Mouse (Mus musculus) liver, embryonic 13.5 days (tissue): Measurements from ENCODE around the gene Trem1. TPM values are rescaled to one million over a fixed set of nuclear protein-coding genes. Genes with fewer than 3 reads are reported as not detected.

ENCODE experiments used
- ATAC-seq: fragments of 200-750 bp; cut with Nextera tagmentation; 2 replicates; pipeline ENCODE4 v1.8.0; 2017; ENCODE audit warnings: low read depth, mild to moderate bottlenecking, moderate number of reproducible peaks, moderate library complexity
- DNase-seq: peaks from one replicate; pipeline ENCODE4 v3.0.0; 2022
- H3K27ac ChIP-seq: fragments of 300-500 bp; sonication (generic); 2 replicates; pipeline ENCODE4 v1.5.1; 2015; ENCODE audit warnings: moderate library complexity, mild to moderate bottlenecking, inconsistent platforms
- H3K27me3 ChIP-seq: fragments of 300-500 bp; sonication (generic); 2 replicates; pipeline ENCODE4 v1.6.1; 2015; ENCODE audit warnings: mild to moderate bottlenecking, inconsistent platforms
- H3K36me3 ChIP-seq: fragments of 300-500 bp; sonication (generic); 2 replicates; pipeline ENCODE4 v1.6.1; 2015; ENCODE audit warnings: mild to moderate bottlenecking, inconsistent platforms
- H3K4me1 ChIP-seq: fragments of 300-500 bp; sonication (generic); replicated peaks from 2 replicates; pipeline ENCODE4 v1.6.1; 2015; ENCODE audit warnings: inconsistent platforms
- H3K4me2 ChIP-seq: fragments of 300-500 bp; sonication (generic); 2 replicates; pipeline ENCODE4 v1.6.1; 2015; ENCODE audit warnings: inconsistent platforms, mild to moderate bottlenecking, moderate library complexity
- H3K4me3 ChIP-seq: fragments of 300-500 bp; sonication (generic); replicated peaks from 2 replicates; pipeline ENCODE4 v1.5.1; 2015; ENCODE audit warnings: mild to moderate bottlenecking, inconsistent platforms
- H3K9ac ChIP-seq: fragments of 300-500 bp; sonication (generic); 2 replicates; pipeline ENCODE4 v1.6.1; 2015; ENCODE audit warnings: mild to moderate bottlenecking, inconsistent platforms
- H3K9me3 ChIP-seq: fragments of 300-500 bp; sonication (generic); replicated peaks from 2 replicates; pipeline ENCODE4 v1.6.1; 2016; ENCODE audit warnings: inconsistent platforms
- WGBS: fragments of 180-500 bp; shearing (Covaris S2); methylation state at CpG from one replicate; pipeline ENCODE4 v1.1.7; 2015; ENCODE audit not compliant: insufficient replicate concordance; 5-methylcytosine and 5-hydroxymethylcytosine counted together
- polyA plus RNA-seq: library from polyadenylated mRNA; unstranded; fragments of >200 nt; fragmentation: Nextera tagmentation; extraction: Ambion mirVana; gene quantifications from 2 replicates; pipeline ENCODE4 v1.2.1, GENCODE M21; 2015

Gene Trem1
- 0.63 and 0.71 TPM in 2 replicates for polyA plus RNA-seq

GRCm38 (mm10) chr17:48232518-48232917, at the start of gene Trem1:
Trem1 (plus strand) TSS chr17:48232768.
- ATAC-seq: no peak
- Histone ChIP-seq H3K27me3 (no peaks in the 10 kb centered on the region), H3K4me1 (no peaks in the 10 kb centered on the region), H3K9ac (no peak within 1 kb of the TSS), H3K36me3 (no peaks in the 10 kb centered on the region), H3K27ac (no peak within 1 kb of the TSS), H3K9me3 (no peaks in the 10 kb centered on the region), H3K4me2 (no peak within 1 kb of the TSS), H3K4me3 (no peak within 1 kb of the TSS)
- DNase-seq: no peak
- 49% methylated on average over 6 of the region's 6 CpGs for WGBS

- WGBS: 25% methylated on average over 5 of the region's 5 CpGs
- H3K9ac ChIP-seq: no peak overlapping the region
- no peak overlapping the region for H3K27ac ChIP-seq
- H3K4me1 ChIP-seq: no peaks in the 10 kb centered on the region
- H3K9me3 ChIP-seq: no peaks in the 10 kb centered on the region
- H3K27me3 ChIP-seq: no peaks in the 10 kb centered on the region
- no peak for ATAC-seq
- H3K4me2 ChIP-seq: no peak overlapping the region
- no peak overlapping the region for H3K4me3 ChIP-seq
- H3K36me3 ChIP-seq: no peaks in the 10 kb centered on the region
- DNase-seq: no peak
Observed at GRCm38 (mm10) chr17:48185252-48185651, 47.3 kb upstream of the Trem1 start.

- H3K4me2 ChIP-seq: no peak overlapping the region
- no peaks in the 10 kb centered on the region for H3K4me1 ChIP-seq
- no peak overlapping the region for H3K4me3 ChIP-seq
- WGBS: 46% methylated on average over 2 of the region's 2 CpGs
- no peak overlapping the region for H3K27ac ChIP-seq
- no peak overlapping the region for H3K9ac ChIP-seq
- no peaks in the 10 kb centered on the region for H3K36me3 ChIP-seq
- H3K27me3 ChIP-seq: no peaks in the 10 kb centered on the region
- ATAC-seq (no peak), DNase-seq (no peak)
- H3K9me3 ChIP-seq: no peaks in the 10 kb centered on the region
Observed at GRCm38 (mm10) chr17:48192366-48192765, 40.2 kb upstream of the Trem1 start.

- Histone ChIP-seq H3K9me3 (peaks cover 20% of the 10 kb centered on the region), H3K4me1 (no peaks in the 10 kb centered on the region), H3K4me3 (no peak overlapping the region), H3K4me2 (no peak overlapping the region), H3K27ac (no peak overlapping the region), H3K9ac (no peak overlapping the region), H3K27me3 (no peaks in the 10 kb centered on the region), H3K36me3 (no peaks in the 10 kb centered on the region)
- whole genome bisulfite sequencing: 82% methylated on average over 12 of the region's 12 CpGs
- no peak for ATAC-seq
- no peak for DNase-seq
Observed at GRCm38 (mm10) chr17:48203086-48203485, 29.5 kb upstream of the Trem1 start.

GRCm38 (mm10) chr17:48212596-48212995, 20.0 kb upstream of the Trem1 start:
- no peak overlapping the region for H3K4me3 ChIP-seq
- no peaks in the 10 kb centered on the region for H3K4me1 ChIP-seq
- ATAC-seq (no peak), DNase-seq (no peak)
- no peak overlapping the region for H3K4me2 ChIP-seq
- H3K9ac ChIP-seq: no peak overlapping the region
- H3K36me3 ChIP-seq: no peaks in the 10 kb centered on the region
- H3K27me3 ChIP-seq: no peaks in the 10 kb centered on the region
- no peaks in the 10 kb centered on the region for H3K9me3 ChIP-seq
- no peak overlapping the region for H3K27ac ChIP-seq
- 81% methylated on average over 12 of the region's 12 CpGs for WGBS

GRCm38 (mm10) chr17:48213511-48213910, 19.1 kb upstream of the Trem1 start:
- no peaks in the 10 kb centered on the region for H3K4me1 ChIP-seq
- no peak overlapping the region for H3K4me2 ChIP-seq
- 68% methylated on average over 5 of the region's 5 CpGs for WGBS
- H3K9me3 ChIP-seq: peaks cover 2% of the 10 kb centered on the region; the same call in 1 of the 2 replicates
- no peak overlapping the region for H3K27ac ChIP-seq
- DNase-seq (no peak), ATAC-seq (no peak)
- no peak overlapping the region for H3K9ac ChIP-seq
- no peaks in the 10 kb centered on the region for H3K36me3 ChIP-seq
- no peak overlapping the region for H3K4me3 ChIP-seq
- H3K27me3 ChIP-seq: no peaks in the 10 kb centered on the region

- ATAC-seq: no peak
Observed at GRCm38 (mm10) chr17:48215429-48215828, 17.1 kb upstream of the Trem1 start.

GRCm38 (mm10) chr17:48230680-48231079, 1.9 kb upstream of the Trem1 start:
- H3K27ac ChIP-seq: no peak overlapping the region
- H3K4me3 ChIP-seq: no peak overlapping the region
- H3K4me2 ChIP-seq: no peak overlapping the region
- no peaks in the 10 kb centered on the region for H3K27me3 ChIP-seq
- H3K9ac ChIP-seq: no peak overlapping the region
- DNase-seq (no peak), ATAC-seq (no peak)
- no peaks in the 10 kb centered on the region for H3K4me1 ChIP-seq
- no peaks in the 10 kb centered on the region for H3K9me3 ChIP-seq
- WGBS: 21% methylated on average over 7 of the region's 7 CpGs
- H3K36me3 ChIP-seq: no peaks in the 10 kb centered on the region

More at GRCm38 (mm10) chr17:48215429-48215828, 17.1 kb upstream of the Trem1 start:
- Histone ChIP-seq H3K4me3 (no peak overlapping the region), H3K4me1 (no peaks in the 10 kb centered on the region), H3K27me3 (no peaks in the 10 kb centered on the region), H3K36me3 (no peaks in the 10 kb centered on the region), H3K9ac (no peak overlapping the region), H3K9me3 (peaks cover 11% of the 10 kb centered on the region; the same call in 1 of the 2 replicates), H3K27ac (no peak overlapping the region), H3K4me2 (no peak overlapping the region)
- 74% methylated on average over 1 of the region's 1 CpGs for WGBS
- no peak for DNase-seq

GRCm38 (mm10) chr17:48233789-48234188, 1.2 kb downstream of the Trem1 start:
- no peaks in the 10 kb centered on the region for H3K4me1 ChIP-seq
- H3K27ac ChIP-seq: no peak overlapping the region
- WGBS: 75% methylated on average over 4 of the region's 4 CpGs
- DNase-seq (no peak), ATAC-seq (no peak)
- H3K4me2 ChIP-seq: no peak overlapping the region
- no peaks in the 10 kb centered on the region for H3K27me3 ChIP-seq
- no peak overlapping the region for H3K9ac ChIP-seq
- H3K4me3 ChIP-seq: no peak overlapping the region
- H3K36me3 ChIP-seq: no peaks in the 10 kb centered on the region
- no peaks in the 10 kb centered on the region for H3K9me3 ChIP-seq

- no peak overlapping the region for H3K4me2 ChIP-seq
- ATAC-seq (no peak), DNase-seq (no peak)
- no peak overlapping the region for H3K27ac ChIP-seq
- no peaks in the 10 kb centered on the region for H3K27me3 ChIP-seq
- no peaks in the 10 kb centered on the region for H3K36me3 ChIP-seq
- H3K4me3 ChIP-seq: no peak overlapping the region
- H3K9me3 ChIP-seq: no peaks in the 10 kb centered on the region
- WGBS: 53% methylated on average over 5 of the region's 5 CpGs
- H3K9ac ChIP-seq: no peak overlapping the region
- H3K4me1 ChIP-seq: no peaks in the 10 kb centered on the region
Observed at GRCm38 (mm10) chr17:48234550-48234949, 2.0 kb downstream of the Trem1 start.

GRCm38 (mm10) chr17:48235773-48236370, 3.3 kb downstream of the Trem1 start:
- H3K9ac ChIP-seq: no peak overlapping the region
- 40% methylated on average over 4 of the region's 4 CpGs for WGBS
- H3K4me1 ChIP-seq: no peaks in the 10 kb centered on the region
- H3K4me2 ChIP-seq: no peak overlapping the region
- H3K36me3 ChIP-seq: no peaks in the 10 kb centered on the region
- DNase-seq: no peak
- ATAC-seq: no peak
- H3K27me3 ChIP-seq: no peaks in the 10 kb centered on the region
- H3K27ac ChIP-seq: no peak overlapping the region
- no peak overlapping the region for H3K4me3 ChIP-seq
- no peaks in the 10 kb centered on the region for H3K9me3 ChIP-seq

- no peak for ATAC-seq
- Histone ChIP-seq H3K4me1 (no peaks in the 10 kb centered on the region), H3K9me3 (no peaks in the 10 kb centered on the region), H3K27me3 (no peaks in the 10 kb centered on the region), H3K4me3 (no peak overlapping the region), H3K4me2 (no peak overlapping the region), H3K27ac (no peak overlapping the region), H3K9ac (no peak overlapping the region), H3K36me3 (no peaks in the 10 kb centered on the region)
- no peak for DNase-seq
- 73% methylated on average over 8 of the region's 8 CpGs for WGBS
Observed at GRCm38 (mm10) chr17:48237621-48238020, 5.1 kb downstream of the Trem1 start.
